Comparison of ENCODE assay signal across 23 mouse cellular contexts in the genomic region with DNA sequence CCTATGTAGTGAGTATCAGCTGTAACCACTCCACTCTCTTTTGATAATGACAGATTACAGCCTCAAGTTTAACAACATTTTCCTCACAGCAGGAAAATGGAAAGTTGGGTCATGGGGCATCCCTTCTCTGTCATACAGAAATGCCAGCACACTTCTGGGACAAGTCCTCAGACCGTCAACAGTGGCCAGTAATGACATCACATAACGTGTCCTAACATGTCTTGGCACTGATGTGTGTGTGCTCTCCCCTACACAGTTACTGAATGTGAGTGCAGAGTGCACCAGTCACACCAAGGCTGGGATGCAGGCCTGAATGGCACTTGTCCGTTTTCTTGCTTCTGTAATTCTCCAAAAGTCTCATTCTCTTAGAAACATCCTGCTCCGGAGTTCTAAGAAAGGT.
"Had no signal": no experiment of that assay in that cellular context is flagged by ENCODE, and none has a peak within 500 bp of the region (broad histone marks: within the 10 kb centered on the region; RNA-seq: fewer than 3 reads in every experiment).

No protein-coding gene starts in this region.

- H3K27ac ChIP-seq: heart, embryonic 10.5 days; hindbrain, embryonic 13.5 days; hindbrain, embryonic 15.5 days; hindbrain, postnatal 0 days; kidney, embryonic 15.5 days; kidney, postnatal 0 days; limb, embryonic 13.5 days; limb, embryonic 15.5 days had no signal

- H3K36me3 ChIP-seq: heart, embryonic 10.5 days; heart, embryonic 12.5 days; hindbrain, embryonic 13.5 days; hindbrain, embryonic 15.5 days; kidney, embryonic 15.5 days; limb, embryonic 13.5 days; limb, embryonic 15.5 days had no signal

- H3K4me3 ChIP-seq: heart, embryonic 10.5 days; heart, embryonic 12.5 days; hindbrain, embryonic 13.5 days; hindbrain, embryonic 15.5 days; kidney, embryonic 15.5 days; limb, embryonic 13.5 days; limb, embryonic 15.5 days had no signal

- DNase-seq: gastrocnemius, postnatal 14 days; gastrocnemius, postnatal 36 days; heart, adult 18-20 months; heart, postnatal 10 days; kidney, adult 11 months; kidney, adult 2 months; kidney, adult 9 months; kidney, postnatal 14 days; kidney, postnatal 36 days; layer of hippocampus, adult 9-11 months; layer of hippocampus, postnatal 36 days; left cerebral cortex, postnatal 4 days had no signal

- ATAC-seq: hindbrain, postnatal 0 days; intestine, embryonic 16.5 days had no signal

- H3K4me2 ChIP-seq: heart, embryonic 12.5 days; hindbrain, embryonic 13.5 days; hindbrain, embryonic 15.5 days; kidney, embryonic 15.5 days; limb, embryonic 13.5 days; limb, embryonic 15.5 days; liver, embryonic 11.5 days had no signal

- H3K9ac ChIP-seq: heart, embryonic 12.5 days; hindbrain, embryonic 13.5 days; hindbrain, embryonic 15.5 days; kidney, embryonic 15.5 days; limb, embryonic 13.5 days; limb, embryonic 15.5 days had no signal

- H3K27me3 ChIP-seq: heart, embryonic 12.5 days; hindbrain, embryonic 13.5 days; hindbrain, embryonic 15.5 days; kidney, embryonic 15.5 days; limb, embryonic 13.5 days; limb, embryonic 15.5 days had no signal

- H3K4me1 ChIP-seq: heart, embryonic 10.5 days; heart, embryonic 12.5 days had no signal

- H3K9me3 ChIP-seq: heart, embryonic 10.5 days; heart, embryonic 12.5 days; hindbrain, embryonic 13.5 days; hindbrain, embryonic 15.5 days; kidney, embryonic 15.5 days; limb, embryonic 13.5 days; limb, embryonic 15.5 days had no signal
